Mouse (Mus musculus): ENCODE data around the gene Grb2.

GRCm38 (mm10) chr11:115649706-115650105 lies 58.7 kb downstream of the Grb2 start:
- TF ChIP-seq POLR2A (IDR thresholded peaks at IDR 0.05; ENCODE audit: control insufficient read depth, extremely low read depth, insufficient read depth, low read length, poor library complexity) (no peak), CTCF (IDR thresholded peaks at IDR 0.05; ENCODE audit: borderline replicate concordance, control insufficient read depth, extremely low read depth, insufficient read depth, low read length, poor library complexity) (no peak)
